Mouse (Mus musculus) ES-E14 (cell line): ENCODE results near the gene Rpl9-ps6.

ENCODE experiments used
- HCFC1 ChIP-seq: IDR thresholded peaks from 2 replicates; pipeline ENCODE4 v1.6.1; 2012; ENCODE audit warnings: low read length, inconsistent platforms, borderline replicate concordance; ENCODE audit not compliant: insufficient read depth
- MAFK ChIP-seq: IDR thresholded peaks from 2 replicates; pipeline ENCODE4 v1.6.1; 2014; ENCODE audit warnings: mild to moderate bottlenecking, low read depth, low read length, inconsistent platforms; ENCODE audit not compliant: insufficient read depth
- ZNF384 ChIP-seq: IDR thresholded peaks from 2 replicates; pipeline ENCODE4 v1.6.1; 2012; ENCODE audit warnings: low read depth, low read length, inconsistent platforms

DNA sequence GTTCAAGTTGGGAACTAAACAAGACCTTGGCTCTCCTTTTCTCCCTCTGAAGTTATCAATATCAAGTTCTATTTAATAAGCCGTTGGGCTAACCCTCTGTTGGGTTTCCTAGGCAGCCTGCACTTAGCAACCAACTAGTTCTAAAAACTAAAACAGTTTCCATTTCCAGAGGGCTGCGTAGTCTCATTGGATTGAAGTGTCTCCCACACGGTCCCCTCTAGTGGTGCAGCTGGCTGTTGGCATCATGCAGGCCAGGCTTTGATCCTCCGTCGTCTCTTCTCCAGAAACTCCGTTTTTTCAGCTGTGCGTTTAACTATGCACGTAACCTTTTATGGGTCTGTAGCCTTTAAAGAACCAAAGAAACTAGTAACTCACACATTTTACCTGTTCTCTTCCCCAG, 27.1 kb upstream of the Rpl9-ps6 start:
- no peak for TF ChIP-seq MAFK
- TF ChIP-seq ZNF384 = no peak
- no peak for TF ChIP-seq HCFC1
